Mouse (Mus musculus) c-Kit-positive CD71-negative TER-119-negative erythroid progenitor cells, embryonic 14.5 days (primary cell): ENCODE results near the gene Cry2.
A peak's percentile ranks its signal among the peaks of the same experiment; 100 is the strongest.
"Not testable (repeated sequence)": the region's sequence is repeated elsewhere in the genome, so short reads cannot be mapped to it uniquely, and the experiment has no call there.

Experiments
- DNase-seq: peaks from one replicate; pipeline ENCODE4 v3.0.0-alpha.2; 2013; ENCODE audit warnings: low read depth

Gene Cry2

DNA sequence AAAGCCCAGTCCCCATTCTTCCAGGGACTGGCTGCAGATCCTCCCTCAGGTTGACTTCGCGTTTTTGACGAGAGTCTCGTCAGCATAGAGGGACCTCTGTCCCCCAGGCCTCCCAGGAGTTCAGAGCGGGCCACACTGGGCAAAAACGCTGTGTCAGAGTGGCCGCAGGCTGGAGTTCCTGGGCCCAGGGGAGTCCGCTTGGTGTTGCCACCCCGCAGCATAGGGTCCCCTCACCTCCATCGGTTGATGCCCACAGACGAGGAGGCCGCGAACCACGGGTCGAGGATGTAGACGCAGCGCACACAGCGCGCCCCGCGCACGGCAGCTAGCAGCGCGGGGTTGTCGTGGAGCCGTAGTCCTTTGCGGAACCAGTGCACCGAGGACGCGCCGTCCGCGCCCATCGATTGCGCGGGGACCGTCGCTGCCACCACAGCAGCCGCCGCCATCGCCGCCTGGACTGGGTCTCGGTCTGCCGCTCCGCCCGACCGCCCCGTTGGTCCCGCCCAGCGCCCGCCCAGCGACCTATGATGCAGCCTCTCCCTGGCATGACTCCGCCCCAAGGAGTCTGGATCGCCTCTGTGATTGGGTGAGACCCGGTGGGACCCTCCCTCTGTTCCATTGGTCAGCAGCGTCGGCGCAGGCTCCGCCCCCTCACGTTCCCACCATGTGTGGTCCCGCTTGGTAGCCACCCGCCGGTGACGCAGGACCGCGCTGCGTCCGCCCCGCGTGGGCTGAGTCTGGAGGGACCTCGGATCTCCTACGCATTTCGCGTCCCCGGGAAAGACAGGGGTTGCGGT lies at the start of gene Cry2:
Cry2 (minus strand) TSS at position 466 of the 797 bp plus-strand sequence.
- DNase-seq: peak; percentile 99

DNA sequence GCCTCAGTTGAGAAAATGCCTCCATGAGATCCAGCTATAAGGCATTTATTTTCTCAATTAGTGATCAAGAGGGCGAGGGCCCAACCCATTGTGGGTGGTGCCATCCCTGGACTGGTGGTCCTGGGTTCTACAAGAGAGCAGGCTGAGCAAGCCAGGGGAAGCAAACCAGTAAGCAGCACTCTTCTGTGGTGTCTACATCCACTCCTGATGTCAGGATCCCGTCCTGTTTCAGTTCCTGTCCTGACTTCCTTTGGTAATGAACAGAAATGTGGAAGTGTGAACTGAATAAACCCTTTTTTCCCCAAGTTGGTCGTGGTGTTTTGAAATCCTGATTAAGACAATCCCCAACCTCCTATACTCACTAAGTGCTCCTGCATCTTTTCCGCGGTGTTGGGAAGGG lies 49.7 kb upstream of the Cry2 start:
- DNase-seq: no peak

DNA sequence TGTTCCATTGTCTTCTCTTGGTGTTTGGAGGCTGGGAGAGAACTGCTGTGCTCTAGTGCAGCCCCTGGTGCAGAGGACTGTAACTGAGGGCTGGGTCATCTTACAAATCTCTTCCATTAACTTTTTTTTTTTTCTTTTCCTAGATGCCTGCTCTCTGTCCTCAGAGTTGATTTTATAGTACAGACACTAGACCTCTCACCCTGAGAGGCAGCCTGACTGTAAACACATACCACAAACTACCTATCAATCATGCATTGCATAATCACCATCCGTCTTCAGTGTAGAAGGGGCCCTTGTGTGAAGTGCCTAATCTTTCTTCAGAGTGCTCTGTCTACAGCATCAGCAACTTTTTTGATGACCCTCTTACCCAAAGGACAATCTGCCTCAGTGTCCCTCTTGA lies 48.7 kb upstream of the Cry2 start:
- no peak for DNase-seq

DNA sequence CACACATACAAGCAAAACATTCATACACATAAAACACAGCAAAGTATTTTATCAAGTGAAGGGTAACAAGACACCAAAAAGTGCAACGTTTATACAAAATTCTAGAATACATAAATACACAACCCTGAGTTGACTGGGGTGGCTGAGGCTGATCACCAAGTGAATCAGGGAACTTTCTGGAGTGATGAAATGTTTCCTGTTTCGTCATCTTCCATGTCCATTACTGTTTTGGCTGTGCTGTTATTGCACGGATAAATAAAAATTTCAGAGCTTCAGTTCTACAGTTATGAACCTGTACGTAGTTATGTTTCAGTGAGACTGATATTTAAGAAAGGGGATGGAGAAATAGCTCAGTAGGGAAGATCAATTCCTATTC lies 44.5 kb upstream of the Cry2 start:
- DNase-seq: no peak

DNA sequence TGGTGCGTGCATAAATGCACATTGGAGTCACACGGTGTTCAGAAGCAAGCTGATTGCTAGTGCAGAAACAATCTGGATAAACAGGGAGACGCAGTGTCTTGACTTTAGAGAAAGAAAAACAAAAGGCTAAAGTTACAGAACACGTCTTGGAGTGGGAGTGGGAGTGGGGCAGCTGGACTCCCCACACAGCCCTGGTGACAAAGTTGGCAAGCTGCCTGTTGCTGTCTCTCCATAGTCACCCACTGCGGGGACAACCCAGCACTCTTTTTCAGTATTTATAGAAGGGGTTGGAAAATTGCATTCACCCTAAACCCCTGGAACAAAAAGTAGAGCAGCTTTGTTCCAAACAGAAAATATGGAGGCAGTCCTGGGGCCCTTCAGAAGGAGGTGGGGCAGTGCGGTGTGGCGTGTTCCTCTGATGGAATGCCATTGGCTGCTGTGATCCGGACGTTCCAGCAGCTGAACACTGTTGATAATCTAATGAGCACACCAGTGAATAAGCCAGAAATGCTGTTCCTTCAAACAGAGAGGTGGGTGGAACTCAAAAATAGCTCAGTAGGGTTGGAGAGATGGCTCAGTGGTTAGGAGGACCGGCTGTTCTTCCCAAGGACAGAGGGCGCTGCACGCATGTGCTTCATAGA lies 43.9 kb upstream of the Cry2 start:
- no peak for DNase-seq

DNA sequence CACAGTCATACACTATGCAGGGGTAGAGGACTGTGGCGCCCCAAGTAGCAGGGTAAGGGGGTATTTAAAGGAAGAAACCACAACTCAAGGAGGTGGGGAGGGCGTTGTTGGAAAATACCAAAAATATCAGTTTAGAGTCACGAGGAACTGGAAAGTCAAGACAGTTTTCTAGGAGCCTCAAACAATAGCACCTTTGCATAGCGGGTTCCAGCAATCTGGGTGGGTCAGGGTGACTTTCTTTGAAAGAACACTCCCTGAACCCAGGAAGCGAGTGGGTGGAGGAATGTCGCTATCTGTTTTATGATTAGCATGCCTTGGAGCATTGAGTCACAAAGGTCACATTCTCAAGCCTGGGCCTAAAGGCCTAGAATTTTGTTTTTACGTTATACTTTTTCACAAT lies 42.7 kb upstream of the Cry2 start:
- DNase-seq: not testable (repeated sequence)

DNA sequence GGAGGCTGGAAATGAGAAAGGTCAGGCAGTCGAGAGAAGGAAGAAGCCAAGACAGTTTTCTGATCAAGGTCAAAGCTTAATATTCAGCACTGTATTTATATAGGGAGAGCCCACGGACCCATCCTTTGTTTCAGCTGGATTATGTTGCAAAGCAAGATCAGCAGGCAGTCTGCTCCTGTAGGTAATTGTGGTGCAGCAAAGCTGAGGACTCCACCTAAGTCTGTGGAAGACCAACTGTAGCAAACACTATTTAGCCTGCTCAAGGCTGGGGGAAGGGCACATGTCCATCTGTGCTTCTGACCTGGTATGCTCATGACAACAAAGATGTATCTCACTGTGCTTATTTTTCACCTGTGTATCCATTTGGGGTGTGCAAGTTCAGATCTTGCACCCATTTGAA lies 41.9 kb upstream of the Cry2 start:
- no peak for DNase-seq

DNA sequence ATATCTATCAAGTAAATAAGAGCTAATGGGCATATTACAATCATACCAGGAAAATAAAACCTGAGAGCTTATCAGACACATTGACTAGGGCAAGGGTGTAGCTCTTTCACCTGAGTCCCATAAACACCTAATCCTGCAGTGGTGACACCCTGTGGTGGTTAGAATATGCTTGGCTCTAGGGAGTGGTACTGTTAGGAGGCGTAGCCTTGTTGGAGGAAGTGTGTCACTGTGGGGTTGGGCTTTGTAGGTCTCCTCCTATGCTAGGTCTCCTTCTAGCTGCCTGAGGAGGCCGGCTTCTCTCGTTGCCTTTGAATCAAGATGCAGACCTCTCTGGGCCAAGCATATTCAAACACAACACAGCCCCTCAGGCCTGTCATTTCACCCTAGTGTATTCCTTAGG lies 41.1 kb upstream of the Cry2 start:
- DNase-seq: no peak

DNA sequence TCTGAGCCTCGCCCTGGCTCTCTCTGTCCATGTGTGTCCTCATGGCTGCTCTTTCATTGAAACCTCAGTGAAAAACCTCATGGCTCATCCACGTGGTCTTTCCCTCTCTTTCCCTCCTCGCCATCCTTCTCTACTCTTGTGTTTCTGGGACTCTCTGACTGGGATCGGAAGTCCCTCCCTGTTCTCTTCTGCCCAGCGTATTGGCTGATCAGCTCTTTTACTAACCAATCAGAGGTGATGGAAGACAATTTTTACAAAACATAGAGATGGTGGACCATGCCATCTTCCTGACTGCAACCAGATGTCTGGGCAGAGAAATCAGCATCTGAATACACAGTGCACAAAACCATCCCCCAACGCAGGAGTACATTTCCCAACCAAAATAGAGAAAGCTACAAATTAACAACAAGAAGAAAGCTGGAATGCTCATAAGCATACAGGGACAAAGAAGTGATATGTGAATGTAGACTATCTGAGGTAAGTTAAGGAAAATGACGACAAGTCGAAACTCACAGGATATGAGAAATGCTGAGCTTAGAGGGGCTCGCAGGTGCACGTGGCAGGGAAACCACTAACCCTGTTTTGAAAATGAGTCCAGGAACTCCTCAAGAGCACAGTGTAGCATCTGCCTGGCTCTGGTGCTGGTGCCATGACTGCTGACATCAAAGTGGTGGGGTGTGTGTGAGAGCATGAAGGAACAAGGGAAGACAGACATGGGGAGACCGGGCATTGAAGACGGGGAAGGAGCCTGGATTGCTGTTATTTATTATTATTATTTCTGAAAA lies 38.2 kb upstream of the Cry2 start:
- DNase-seq: no peak

DNA sequence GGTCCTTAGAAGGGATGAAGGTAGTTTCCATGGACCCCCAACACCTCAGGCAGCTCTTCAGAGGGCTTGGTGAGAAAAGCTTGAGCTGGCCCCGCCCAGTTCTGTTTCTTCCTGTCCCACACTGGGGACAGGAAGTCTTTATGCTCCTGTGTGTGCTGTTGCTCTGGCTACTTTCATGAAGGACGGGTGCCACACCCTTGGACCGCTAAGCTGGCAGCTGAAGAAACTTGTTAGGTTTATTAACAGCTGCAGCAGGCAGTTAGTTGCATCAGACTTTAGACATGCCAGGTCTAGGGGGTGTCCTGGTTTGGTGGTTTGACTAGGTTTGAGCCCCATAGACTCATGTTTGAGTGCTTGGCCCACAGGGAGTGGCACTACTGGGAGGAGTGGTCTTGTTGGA lies 30.8 kb upstream of the Cry2 start:
- no peak for DNase-seq

DNA sequence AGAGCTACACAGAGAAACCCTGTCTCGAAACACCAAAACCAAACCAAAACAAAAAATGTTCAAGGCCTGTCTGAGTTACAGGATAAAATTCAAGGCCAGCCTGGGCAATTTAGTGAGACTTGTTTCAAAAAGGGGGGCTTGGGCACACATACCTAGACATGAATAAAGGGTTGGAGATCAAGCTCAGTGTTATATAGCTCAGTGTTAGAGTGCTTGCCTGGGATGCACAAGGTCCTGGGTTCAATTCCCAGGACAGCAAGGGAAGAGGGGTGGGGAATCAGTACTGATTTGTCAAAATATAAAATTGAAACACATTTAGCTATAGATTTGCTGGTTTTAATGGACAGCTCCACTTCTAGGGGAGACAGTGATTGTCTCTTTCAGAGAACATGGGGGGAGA lies 27.4 kb upstream of the Cry2 start:
- no peak for DNase-seq

DNA sequence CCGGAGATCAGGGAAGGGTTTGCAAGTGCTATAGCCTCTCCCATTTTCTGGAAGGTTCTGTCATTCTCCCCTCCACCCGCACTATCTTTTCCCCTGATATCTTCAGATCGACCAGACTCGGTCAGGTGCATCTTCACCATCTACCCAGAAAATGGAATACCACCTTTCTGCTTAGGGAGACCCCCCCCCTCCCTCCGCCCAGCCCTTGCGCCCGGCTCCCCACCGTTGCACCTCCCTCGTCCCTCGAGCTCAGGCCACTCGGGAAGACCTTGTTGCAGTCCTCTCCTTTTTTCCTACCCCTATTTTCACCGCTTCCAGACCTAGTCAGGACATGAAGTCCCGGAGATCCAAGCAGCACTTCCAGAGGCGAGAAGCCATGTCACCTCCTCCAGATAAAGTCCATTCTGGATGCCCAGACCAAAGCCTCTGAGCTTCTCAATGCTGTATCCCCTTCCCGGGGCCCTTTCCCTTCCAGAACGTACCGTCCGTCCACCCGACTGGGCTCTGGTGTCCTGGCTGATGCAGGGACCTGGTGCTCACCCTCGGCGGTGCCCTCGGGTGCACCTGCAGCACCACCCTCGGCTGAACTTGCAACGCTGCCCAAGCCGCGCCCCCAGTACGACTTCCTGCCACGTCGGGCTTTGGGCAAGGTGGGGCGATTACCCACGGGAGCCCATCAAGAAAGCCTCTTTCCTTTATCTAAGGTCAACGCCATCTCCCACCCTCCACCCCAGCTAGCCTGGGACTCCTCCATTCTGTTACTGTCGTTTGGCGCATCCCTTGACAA lies 26.3 kb upstream of the Cry2 start, which contains the start of gene Slc35c1:
Slc35c1 (minus strand) TSS at position 618 of the 787 bp plus-strand sequence.
- DNase-seq: no peak

DNA sequence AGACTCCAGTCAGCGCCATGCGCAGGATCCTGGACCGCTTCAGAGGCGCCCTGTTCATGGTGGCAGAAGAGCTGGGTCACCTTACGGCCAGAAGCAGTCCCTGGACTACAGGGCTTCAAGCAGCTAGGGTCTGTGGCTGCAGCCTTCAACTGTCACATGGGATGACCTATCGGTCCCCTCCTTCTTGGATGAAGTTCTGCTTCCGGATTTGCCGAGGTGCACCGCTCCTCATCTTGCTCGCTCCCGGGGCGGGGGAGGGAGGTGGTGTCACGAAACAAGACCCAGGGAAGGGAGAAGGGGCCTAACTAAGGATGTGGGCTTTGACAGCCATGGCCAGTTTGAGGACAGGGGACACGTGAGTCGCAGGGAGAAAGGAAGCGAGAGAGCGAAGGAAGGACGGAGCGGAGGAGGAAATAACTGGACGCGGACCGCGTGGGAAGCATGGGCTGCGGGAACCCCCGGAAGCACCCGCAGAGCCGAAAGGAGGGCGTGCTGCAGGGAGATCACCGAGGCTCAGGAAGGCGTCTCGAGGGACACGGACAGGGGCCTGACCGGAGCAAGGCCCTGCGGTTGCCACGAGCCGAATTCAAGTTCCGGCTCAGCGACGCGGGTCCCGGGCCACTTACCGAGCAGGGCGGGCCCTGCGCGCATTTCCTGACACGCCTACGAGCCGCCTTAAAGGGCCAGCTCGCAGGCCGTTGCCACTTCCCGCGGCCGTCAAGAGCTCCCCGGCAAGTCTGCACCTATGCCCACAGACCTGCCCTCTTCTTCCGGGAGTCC lies 25.5 kb upstream of the Cry2 start:
- peak; percentile 58 for DNase-seq

DNA sequence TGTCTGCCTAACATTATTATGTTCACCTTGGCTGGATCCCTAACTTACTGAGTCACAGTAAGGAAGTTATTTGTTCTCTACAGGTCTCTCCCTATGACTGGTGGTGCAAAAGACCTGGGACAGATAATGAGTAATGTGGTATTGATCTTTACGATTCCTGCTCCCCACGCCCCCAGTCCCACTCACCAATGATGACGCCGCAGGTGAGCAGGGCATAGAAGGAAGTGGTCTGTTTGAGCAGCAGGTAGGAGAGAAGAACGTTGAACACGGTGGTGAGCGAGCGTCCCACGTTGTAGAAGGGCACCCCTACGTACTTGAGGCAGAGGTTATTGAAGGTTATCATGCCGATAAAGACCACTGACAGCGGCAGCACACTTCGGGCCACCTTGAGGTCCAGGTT lies 24.6 kb upstream of the Cry2 start:
- no peak for DNase-seq

DNA sequence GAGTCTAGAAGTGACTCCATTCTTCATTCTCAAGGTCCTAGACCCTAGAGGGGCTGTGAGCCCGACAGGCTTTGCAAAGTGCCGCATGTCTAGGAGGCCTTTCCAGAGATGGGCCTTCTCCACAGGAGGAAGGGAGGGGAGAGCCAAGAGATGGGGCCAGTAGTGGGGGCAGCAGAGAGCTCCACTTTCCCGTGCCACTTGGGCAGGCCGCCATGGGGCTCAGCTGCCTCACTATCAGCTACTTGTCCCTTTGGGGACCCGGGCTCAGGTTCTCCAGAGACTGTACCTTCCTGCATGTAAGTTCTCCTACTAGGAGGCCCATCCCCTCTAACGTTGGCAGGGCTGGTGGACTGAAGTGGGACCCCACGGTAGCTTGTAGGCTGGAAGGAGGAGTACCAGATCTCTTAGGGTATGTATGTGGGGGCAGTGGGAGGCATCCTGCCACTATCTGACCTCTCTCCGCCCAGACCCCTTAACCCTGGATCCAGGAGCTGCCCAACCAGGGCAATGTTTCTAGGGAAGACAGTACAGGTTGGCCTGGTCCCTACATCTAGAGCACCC lies 23.2 kb upstream of the Cry2 start:
- no peak for DNase-seq

DNA sequence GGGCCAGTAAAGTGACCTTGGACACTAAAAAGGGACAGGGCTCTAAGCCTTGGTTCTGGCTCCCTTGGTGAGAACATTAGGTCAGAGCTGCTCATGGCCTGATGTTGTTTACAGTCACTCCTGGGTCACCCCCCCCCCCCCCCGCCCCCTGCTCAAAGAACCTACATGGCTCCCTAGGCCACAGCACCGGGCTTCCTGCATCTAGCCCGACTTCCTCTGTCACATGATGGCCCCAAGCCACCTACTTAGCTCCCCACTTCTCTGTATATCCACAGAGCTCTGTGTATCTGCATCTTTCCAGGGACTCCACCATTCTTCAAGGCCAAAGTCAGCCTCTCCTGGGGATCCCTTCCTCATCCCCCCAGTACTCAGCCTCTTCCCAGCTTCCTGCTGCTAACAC lies 21.9 kb upstream of the Cry2 start:
- DNase-seq: no peak

DNA sequence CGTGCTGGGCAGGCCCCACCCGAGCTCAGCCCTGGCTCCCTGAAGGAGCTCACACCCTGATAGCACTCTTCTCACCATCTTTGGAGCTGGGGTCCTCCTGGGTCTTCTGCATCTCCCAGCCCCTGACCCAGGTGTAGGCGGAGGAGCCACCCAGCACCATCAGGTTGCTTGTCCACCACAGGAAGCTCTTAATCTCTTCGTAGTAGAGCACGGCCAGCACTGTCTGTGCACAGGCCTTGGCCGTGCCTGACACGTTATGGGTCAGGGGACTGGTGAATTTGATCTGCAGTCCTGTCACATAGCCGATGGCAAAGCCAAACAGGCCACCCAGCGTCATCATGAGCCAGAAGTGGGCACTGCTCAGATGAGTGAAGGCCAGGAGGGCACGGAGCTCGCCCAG lies 20.3 kb upstream of the Cry2 start:
- no peak for DNase-seq

DNA sequence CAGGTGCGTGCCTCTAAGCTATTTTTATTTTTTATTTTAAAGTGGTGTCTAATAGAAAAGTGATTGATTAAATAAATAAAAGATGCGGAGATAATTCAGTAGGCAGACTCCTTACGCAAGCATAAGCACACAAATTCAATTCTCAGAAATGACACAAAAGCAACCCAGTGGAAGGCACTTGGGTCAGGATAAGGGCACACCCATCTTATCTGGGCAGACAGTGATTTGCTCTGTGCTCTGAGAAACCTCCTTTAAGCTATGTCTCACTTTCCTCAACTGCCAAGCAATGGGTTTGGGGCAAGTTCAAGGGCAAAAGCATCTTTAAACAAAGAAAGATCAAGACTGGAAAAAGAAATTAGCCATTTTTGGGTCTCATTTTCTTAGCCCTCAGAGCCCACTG lies 17.3 kb upstream of the Cry2 start:
- DNase-seq: no peak

DNA sequence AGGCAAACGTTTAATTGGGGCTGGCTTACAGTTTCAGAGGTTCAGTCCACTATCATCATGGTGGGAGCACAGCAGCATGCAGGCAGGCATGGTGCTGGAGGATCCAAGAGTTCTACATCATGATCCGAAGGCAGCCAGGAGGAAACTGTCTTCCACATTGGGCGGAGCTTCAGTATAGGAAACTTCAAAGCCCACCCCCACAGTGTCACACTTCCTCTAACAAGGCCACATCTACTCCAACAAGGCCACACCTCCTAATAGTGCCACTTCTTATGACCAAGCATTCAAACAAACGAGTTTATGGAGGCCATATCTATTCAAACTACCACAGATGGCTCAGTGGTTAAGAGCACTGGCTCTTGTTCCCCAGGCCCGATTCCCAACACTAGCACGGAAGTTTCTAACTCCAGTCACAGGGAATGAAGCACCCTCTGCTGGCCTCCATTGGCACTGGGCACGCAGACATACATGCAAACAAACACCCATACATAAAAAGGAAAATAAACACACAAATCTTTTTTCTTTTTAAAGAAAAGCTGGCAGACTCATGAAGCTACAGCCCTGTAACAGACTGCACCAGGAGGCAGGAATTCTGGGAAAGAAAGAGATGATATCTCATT lies 13.4 kb upstream of the Cry2 start:
- DNase-seq: no peak

DNA sequence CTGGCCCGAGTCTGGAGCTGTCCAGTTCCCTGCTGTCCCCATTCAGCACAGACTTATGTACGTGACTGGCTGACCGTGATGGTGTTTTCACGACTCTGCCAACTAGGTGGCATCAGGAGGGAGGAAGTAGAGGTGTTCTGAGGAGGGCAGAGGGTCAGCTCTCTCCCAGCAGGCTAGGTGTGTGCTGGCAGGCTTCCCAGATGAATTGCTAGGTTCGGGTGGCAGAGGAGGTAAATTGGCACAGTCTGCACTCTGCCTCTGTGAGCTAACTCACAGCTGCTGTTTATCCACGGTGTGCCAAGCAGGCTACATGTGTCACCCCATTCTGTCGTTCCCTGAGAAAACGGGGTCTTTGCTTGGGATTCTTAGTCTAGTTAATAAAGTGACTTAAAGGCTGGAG lies 12.8 kb upstream of the Cry2 start:
- no peak for DNase-seq

DNA sequence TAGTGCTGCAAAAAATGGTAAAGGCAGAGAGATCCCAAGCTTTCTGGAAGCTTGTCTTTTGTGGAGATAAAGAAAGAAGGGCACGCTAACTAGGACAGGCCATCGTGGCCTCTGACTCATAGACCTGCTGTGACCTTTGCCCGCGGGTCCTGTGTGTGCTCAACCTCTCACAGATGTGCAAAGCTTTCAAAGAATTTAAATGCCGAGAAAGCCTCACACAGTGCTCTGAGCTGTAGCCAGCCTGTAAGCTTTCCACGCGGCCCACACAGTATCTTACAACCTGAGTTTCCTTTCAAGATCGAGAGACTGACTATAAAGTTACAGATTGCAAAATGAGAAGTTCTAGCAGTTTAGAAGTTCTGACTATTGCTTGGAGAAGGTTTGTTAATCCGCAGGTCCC lies 12.0 kb upstream of the Cry2 start:
- DNase-seq: no peak
